Mouse (Mus musculus) 3T3-L1 (cell line): ENCODE measurements around the gene Ushbp1.
A peak's percentile ranks its signal among the peaks of the same experiment; 100 is the strongest.
"Not testable (repeated sequence)": the region's sequence is repeated elsewhere in the genome, so short reads cannot be mapped to it uniquely, and the experiment has no call there.

Experiments used
- DNase-seq: peaks from one replicate; pipeline ENCODE4 v3.0.0-alpha.2; 2015; ENCODE audit warnings: low read depth, low spot score

Ushbp1 gene

DNA sequence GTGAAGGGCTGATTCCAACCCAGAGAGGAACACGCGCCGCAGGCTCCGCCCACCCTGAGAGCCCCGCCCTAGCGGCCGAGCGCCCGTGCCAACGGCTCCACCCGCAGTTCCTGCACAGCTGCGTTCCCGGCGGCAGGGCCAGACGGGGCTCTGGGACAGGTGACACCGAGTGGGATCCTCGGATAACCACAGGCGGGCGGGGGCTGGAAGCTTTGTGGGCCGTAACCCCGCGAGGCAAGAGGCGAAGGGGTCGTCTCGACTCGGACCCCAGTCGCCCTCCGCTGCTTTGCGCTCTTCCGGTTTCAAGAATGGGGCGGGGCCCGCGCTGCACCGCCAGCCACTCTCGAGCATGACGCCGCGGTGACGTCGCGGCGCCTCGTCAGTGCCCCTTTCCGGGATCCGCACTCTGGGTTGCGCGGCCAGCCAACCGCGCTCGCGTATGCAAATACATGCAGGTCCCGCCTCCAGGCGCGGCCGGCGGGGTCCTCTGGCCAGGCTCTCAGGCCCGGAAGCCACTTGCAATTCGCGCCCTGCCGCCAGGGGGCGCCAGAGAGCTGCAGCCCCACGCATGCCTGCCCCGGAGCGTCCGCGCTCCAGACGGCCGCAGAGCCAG is 24.3 kb downstream of the Ushbp1 start, which contains the start of gene Ocel1:
Gene Ocel1 (plus strand): TSS at position 63 of the 613 bp plus-strand sequence.
- DNase-seq = peak; percentile 95

DNA sequence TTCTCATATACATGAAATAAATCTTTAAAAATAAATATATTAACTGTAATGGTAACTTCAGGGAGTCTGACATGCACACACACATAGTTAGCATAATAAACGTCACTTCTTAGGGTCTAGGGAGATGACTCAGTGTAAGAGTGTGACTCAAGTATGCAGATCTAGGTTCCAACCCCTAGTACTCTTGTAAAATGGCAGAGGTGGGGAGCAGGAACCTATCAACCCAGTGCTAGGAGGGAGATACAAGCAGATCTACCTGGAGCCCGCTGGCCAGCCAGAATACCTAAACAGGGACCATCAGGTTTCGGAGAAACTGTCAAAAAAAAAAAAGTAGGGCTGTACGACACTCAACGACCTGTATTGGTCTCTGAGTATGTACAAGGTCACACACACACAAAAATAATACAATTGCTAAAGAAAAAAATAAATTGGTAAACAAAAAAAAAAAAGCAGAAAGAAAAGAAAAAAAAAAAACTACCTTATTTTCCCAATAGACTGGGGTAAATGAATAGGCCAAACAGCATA is 24.8 kb downstream of the Ushbp1 start:
- DNase-seq = peak; percentile 62

DNA sequence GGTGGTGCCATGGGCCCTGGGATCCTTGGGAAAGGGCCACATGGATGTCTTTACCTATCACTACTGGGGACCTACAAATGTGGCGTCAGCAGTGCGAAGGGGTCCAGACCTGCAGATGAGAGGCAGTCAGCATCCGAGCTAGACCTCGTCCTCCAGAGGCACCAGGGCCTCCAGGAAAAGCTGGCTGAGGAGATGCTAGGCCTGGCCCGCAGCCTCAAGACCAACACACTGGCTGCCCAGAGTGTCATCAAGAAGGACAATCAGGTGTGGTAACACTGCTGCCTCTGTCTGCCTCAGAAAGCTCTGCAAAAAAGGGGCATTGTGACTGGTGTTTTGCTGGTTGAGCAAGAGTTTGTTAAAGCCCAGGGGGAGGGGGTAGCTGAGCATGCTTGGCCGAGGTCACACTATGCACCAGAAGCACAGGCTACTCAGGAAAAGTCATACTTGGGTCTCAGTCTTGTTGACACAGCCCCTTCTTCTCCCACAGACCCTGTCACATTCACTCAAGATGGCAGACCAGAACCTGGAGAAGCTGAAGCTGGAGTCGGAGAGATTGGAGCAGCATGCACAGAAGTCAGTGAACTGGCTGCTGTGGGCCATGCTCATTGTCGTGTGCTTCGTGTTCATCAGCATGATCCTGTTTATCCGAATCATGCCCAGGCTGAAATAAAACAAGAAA is 26.4 kb downstream of the Ushbp1 start:
- DNase-seq = no peak

DNA sequence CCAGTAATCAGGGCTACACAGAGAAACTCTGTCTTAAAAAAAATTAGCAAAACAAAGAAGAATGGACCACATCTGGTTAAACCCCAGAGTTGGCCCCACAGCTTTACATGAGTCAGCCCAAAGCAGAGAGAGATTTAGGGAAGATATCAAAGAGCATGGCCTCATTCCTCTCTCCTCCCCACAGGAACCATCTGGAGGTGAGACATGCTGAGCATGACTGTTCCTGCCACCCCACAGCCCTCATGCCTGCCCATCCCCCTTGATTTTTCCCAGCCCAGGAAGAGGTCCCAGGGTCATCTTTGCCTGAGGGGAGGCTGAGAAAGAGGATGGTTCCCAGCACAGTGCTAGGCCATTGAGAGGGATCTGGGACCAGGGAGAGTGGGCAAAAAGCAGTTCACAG is 27.2 kb downstream of the Ushbp1 start:
- DNase-seq = peak; percentile 84

DNA sequence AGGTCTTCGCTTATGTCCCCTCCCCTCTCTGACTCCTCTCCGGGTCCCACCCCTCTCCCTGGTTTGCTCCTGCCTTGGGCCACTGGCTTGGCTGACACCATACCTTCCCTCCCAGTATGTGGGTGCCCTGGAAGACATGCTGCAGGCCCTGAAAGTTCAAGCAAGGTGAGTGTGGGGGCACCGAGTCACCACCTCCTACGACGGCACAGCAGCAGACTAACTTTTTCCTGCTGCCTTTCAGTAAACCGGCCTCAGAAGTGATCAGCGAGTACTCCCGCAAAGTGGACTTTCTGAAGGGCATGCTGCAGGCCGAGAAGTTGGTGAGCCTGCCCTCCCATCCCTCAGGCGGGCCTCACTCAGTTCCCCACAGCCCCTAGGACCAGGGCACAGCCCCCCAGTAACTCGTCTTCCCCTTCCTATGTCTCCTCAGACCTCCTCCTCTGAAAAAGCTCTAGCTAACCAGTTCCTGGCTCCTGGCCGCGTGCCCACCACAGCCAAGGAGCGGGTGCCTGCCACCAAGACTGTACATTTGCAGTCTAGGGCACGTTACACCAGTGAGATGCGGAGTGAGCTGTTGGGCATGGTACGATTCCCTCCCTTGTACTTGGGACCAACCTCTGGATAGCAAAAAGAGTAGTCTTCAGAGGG is 27.9 kb downstream of the Ushbp1 start:
- DNase-seq = peak; percentile 48

DNA sequence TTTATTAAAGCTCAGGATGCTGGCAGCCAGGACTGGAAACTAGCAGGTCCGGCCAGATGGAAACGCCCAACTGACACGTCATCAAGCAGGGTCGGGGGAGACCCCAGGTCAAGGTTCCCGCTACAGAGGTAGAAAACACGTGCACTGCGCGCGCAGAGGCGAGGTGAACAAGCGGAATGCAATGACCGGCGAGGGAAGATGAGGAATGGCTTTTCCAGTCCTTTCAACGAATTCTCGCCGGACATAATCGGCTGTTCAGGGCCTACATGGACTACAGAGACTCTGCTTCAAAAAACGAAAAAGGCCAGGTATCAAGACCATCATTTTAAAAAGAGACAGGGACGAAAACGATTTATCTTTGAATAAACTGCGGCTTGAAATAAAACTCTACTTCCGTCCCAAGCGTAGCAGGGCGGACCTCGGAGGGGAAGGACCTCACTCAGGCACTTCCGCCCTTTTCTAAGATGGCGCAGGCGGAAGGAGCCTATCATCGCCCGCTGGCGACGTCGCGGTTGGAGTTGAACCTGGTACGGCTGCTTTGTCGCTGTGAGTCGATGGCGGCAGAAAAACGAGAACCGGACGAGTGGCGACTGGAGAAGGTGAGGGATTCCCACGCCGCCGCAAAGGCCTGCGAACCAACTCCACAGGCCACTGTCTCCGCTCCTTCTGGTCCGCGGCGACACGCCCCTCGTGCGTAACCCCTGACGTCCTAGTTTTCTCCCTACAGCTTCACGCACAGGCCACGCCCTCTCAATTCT is 28.7 kb downstream of the Ushbp1 start, which contains the start of gene Use1:
Gene Use1 (plus strand): TSS at position 78 of the 758 bp plus-strand sequence.
- DNase-seq = peak; percentile 98

DNA sequence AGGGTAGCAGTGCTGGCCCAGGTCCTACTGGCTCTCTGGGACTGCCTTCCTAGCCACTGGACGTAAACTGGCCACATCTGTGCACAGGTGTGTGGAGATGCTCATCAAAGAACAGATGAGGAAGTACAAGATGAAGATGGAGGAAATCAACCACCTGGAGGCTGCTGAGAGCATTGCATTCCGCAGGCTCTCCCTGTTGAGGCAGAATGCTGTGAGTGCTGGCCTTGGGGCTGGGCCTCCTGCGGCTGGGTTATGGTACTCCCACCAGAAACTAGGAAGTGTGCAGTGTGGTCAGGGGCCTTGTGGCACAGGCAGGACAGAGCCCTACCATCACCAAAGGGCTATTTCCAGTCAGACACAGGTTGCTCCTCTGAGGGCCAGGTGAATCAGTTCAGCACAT is 37.6 kb downstream of the Ushbp1 start:
- DNase-seq = no peak

DNA sequence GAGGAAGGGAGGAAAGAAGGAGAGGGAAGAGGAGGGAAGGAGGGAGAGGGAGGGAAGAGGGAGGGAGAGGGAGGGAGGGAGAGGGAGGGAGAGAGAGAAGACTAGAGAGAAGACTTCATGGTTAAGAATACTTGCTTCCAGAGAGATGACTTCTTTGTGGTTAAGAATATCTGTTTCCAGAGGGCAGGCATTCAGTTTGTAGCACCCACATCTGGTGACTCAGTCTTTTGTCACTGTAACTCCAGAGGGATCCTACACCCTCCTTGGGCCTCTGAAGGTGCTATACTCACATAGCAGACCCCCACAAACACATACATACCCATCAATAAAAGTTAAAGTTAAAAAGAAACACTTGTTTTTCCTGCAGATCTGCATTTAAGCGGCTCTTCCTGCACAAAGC is 44.1 kb downstream of the Ushbp1 start:
- DNase-seq = peak; percentile 53

DNA sequence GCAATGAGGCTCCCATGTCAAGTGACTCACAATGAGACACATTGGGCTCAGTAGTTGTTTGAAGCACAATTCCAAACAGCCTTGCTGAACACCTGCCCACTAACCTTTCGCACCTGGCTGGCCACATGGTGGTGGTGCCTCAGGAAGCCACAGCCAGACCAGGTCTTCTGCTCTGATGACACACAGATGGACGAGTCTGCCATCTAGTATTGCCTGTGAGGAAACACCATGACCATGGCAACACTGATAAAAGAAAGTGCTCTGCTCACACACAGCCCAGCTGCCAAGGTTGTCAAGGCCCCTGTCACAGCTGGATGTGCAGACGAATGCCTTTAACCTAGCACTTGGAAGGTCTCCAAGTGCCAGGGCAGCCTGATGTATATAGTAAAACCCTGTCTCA is 44.5 kb downstream of the Ushbp1 start:
- peak; percentile 50 for DNase-seq

DNA sequence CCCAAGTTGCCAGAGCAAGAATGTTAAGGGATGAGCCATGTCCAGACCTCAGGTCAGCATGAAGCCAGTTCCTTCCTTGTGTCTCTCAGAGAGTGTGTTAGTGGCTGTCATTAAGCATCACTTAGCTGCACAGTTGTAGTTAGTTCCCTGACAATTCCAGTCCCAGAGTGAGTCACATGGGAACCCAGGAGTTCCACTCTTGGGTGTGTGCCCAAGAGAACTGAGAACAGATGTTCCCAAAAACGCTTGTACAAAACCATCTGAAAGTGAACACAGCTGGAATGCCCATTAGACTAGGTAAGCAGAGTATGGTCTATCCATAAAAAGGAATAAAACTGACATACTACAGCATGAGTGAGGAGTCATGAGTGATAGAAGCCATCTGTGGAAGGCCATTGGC is 49.0 kb downstream of the Ushbp1 start:
- DNase-seq = peak; percentile 74

DNA sequence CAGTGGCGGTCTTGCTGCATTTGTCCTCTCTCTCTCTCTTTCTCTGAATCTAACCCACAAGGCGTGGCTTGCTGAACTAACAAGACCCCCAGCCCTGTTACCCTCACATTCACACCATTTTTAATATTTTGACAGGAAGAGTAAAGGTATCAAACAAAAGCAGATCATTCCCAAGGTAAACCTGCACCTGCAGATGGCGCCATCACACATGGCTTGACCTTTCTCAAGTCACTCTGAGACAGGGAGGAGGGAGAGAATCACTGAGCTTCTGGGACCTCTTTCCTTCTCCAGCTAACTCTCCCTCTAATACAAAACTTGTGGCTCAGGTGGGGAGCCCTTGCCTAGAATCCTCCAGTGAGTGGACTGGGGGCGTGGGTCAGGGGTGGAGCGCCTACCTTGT is 55.0 kb downstream of the Ushbp1 start:
- DNase-seq = peak; percentile 73

DNA sequence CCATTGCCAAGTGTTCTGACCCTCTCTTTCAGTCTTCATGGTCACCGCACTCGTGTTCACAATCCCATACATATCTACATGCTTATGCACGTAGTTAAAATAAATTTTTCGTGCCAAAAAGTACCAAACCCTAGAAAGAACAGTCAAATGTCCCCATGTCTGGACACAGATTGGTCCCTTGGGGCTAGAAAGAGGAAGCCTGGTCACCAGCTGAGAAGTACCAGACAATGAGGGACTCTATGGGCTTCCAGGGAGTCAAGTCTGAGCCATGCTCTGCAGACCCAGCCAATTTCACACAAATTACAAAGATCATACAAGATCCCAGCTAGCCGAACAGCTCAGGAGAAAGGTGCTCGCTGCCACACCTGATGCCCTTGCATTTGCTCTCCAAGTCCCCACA is 57.8 kb downstream of the Ushbp1 start:
- DNase-seq = not testable (repeated sequence)
